Mouse (Mus musculus): ENCODE measurements around the gene Cmya5.

GRCm38 (mm10) chr13:93073595-93073994 lies 70.9 kb downstream of the Cmya5 start:
- no peak for TF ChIP-seq POLR2A (IDR thresholded peaks at IDR 0.05; ENCODE audit: control insufficient read depth, extremely low read depth, insufficient read depth, low read length, poor library complexity)
- TF ChIP-seq CTCF (IDR thresholded peaks at IDR 0.05; ENCODE audit: borderline replicate concordance, control insufficient read depth, extremely low read depth, insufficient read depth, low read length, poor library complexity) = no peak
